Mouse (Mus musculus): ENCODE measurements at regions not wholly inside any gene's neighbourhood (a gene's known extent, or its start where the extent isn't known, plus 50 kb on each side); places are given as distances from the start of the nearest gene placed in this dataset.

GRCm38 (mm10) chr2:50813568-50814461, 335.1 kb downstream of the Rnd3 start:
- H3K4me2 ChIP-seq (replicated peaks; ENCODE audit: low read depth): no peak overlapping the region
- no peaks in the 10 kb centered on the region for H3K9me3 ChIP-seq (ENCODE audit: control insufficient read depth, low read length)
- H3K27me3 ChIP-seq (ENCODE audit: control insufficient read depth, insufficient read depth, low read length): no peaks in the 10 kb centered on the region
- DNase-seq (ENCODE audit: low spot score): no peak
- H3K9ac ChIP-seq (ENCODE audit: low read length): no peak overlapping the region
- H3K27ac ChIP-seq (replicated peaks): no peak overlapping the region; the same call in 1 of the 2 replicates
- no peaks in the 10 kb centered on the region for H3K4me1 ChIP-seq (replicated peaks; ENCODE audit: control insufficient read depth, insufficient read depth)
- H3K36me3 ChIP-seq (ENCODE audit: control insufficient read depth, insufficient read depth, low read length): no peaks in the 10 kb centered on the region
- ATAC-seq (ENCODE audit: low FRiP score, low TSS enrichment): no peak
- H3K4me3 ChIP-seq (ENCODE audit: low read depth, low read length): no peak overlapping the region
- 75% methylated on average over 9 of the region's 9 CpGs for WGBS
- TF ChIP-seq EP300 (optimal IDR thresholded peaks at IDR 0.05) (no peak), CTCF (IDR thresholded peaks at IDR 0.05; ENCODE audit: low read depth) (no peak)

- Histone ChIP-seq H3K27me3 (ENCODE audit: control insufficient read depth, insufficient read depth, low read length) (no peaks in the 10 kb centered on the region), H3K9ac (ENCODE audit: low read length) (no peak overlapping the region), H3K4me3 (ENCODE audit: low read depth, low read length) (no peak overlapping the region), H3K9me3 (ENCODE audit: control insufficient read depth, low read length) (no peaks in the 10 kb centered on the region), H3K4me1 (replicated peaks; ENCODE audit: control insufficient read depth, insufficient read depth) (no peaks in the 10 kb centered on the region), H3K36me3 (ENCODE audit: control insufficient read depth, insufficient read depth, low read length) (no peaks in the 10 kb centered on the region), H3K27ac (replicated peaks) (no peak overlapping the region), H3K4me2 (replicated peaks; ENCODE audit: low read depth) (no peak overlapping the region)
- TF ChIP-seq EP300 (optimal IDR thresholded peaks at IDR 0.05): no peak
- no peak for TF ChIP-seq CTCF (IDR thresholded peaks at IDR 0.05; ENCODE audit: low read depth)
- WGBS: 49% methylated on average over 4 of the region's 4 CpGs
- DNase-seq (ENCODE audit: low spot score): no peak
- ATAC-seq (ENCODE audit: low FRiP score, low TSS enrichment): no peak
Measured at GRCm38 (mm10) chr2:50812296-50812695, 336.6 kb downstream of the Rnd3 start.

DNA sequence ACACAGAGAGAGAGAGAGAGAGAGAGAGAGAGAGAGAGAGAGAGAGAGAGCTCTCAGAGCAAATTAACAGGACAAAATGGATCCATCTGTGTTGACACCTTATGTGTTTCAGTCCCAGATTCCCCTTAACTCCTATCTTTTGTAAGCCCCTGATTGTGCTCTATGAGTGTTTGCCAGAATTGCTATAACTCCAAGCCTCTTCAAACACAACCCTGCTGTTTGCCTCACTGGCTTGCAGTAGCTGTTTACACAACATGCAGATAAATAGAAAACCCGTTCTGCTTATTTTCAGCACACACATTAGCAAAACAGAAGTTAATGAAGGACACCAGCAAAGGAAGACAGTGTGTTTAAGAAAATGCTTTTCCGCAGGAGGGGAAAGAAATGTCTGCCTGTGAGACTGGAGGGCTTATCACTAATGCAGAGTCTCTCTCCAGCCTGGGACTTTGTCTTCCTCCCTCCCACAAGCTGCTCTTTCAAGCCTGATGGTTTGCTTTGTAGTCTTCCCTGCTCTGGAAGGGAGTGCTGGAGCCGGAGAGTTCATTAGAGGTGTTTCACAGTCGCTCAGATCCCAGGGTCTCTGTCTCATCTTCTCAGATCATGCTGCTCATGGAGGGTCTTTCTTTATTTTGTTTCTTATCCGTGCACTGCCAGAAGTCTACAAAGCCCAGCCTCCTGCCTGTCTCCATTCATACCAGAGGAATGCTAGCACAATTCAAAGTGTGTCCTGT, 338.4 kb downstream of the Rnd3 start:
- H3K27ac ChIP-seq (replicated peaks): no peak overlapping the region
- no peaks in the 10 kb centered on the region for H3K9me3 ChIP-seq (ENCODE audit: control insufficient read depth, low read length)
- DNase-seq (ENCODE audit: low spot score) (no peak), ATAC-seq (ENCODE audit: low FRiP score, low TSS enrichment) (no peak)
- no peaks in the 10 kb centered on the region for H3K36me3 ChIP-seq (ENCODE audit: control insufficient read depth, insufficient read depth, low read length)
- no peak overlapping the region for H3K9ac ChIP-seq (ENCODE audit: low read length)
- 28% methylated on average over 5 of the region's 5 CpGs for WGBS
- H3K27me3 ChIP-seq (ENCODE audit: control insufficient read depth, insufficient read depth, low read length): no peaks in the 10 kb centered on the region
- H3K4me2 ChIP-seq (replicated peaks; ENCODE audit: low read depth): no peak overlapping the region
- H3K4me3 ChIP-seq (ENCODE audit: low read depth, low read length): no peak overlapping the region
- H3K4me1 ChIP-seq (replicated peaks; ENCODE audit: control insufficient read depth, insufficient read depth): no peaks in the 10 kb centered on the region
- TF ChIP-seq EP300 (optimal IDR thresholded peaks at IDR 0.05) (no peak), CTCF (IDR thresholded peaks at IDR 0.05; ENCODE audit: low read depth) (no peak)

DNA sequence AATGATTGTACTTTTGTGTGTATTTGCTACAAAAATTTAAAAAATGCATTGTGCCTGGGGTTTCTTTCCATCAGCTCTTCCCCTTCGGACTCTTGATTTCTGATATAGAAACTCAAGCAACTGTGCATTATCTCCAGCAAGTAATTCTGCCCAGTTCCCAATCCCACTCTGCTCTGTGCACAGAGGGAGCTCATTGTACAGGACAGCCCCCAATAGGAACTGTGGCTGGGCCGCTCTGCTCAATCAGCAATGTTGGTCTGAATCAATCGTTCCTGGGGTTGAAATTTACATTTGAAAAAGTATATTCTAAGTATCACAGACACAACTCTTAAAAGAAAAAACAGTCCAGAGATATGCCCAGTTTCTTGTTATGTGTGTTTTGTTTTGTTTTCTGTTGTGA, 339.1 kb downstream of the Rnd3 start:
- H3K4me2 ChIP-seq (replicated peaks; ENCODE audit: low read depth): no peak overlapping the region
- no peaks in the 10 kb centered on the region for H3K36me3 ChIP-seq (ENCODE audit: control insufficient read depth, insufficient read depth, low read length)
- no peak overlapping the region for H3K27ac ChIP-seq (replicated peaks)
- ATAC-seq (ENCODE audit: low FRiP score, low TSS enrichment): no peak
- 72% methylated on average over 3 of the region's 3 CpGs for WGBS
- no peaks in the 10 kb centered on the region for H3K27me3 ChIP-seq (ENCODE audit: control insufficient read depth, insufficient read depth, low read length)
- H3K9ac ChIP-seq (ENCODE audit: low read length): no peak overlapping the region
- H3K9me3 ChIP-seq (ENCODE audit: control insufficient read depth, low read length): no peaks in the 10 kb centered on the region
- H3K4me1 ChIP-seq (replicated peaks; ENCODE audit: control insufficient read depth, insufficient read depth): no peaks in the 10 kb centered on the region
- H3K4me3 ChIP-seq (ENCODE audit: low read depth, low read length): no peak overlapping the region
- no peak for TF ChIP-seq CTCF (IDR thresholded peaks at IDR 0.05; ENCODE audit: low read depth)
- no peak for DNase-seq (ENCODE audit: low spot score)

- no peak overlapping the region for H3K9ac ChIP-seq (ENCODE audit: low read length)
- no peaks in the 10 kb centered on the region for H3K27me3 ChIP-seq (ENCODE audit: control insufficient read depth, insufficient read depth, low read length)
- H3K4me3 ChIP-seq (ENCODE audit: low read depth, low read length): no peak overlapping the region
- no peaks in the 10 kb centered on the region for H3K36me3 ChIP-seq (ENCODE audit: control insufficient read depth, insufficient read depth, low read length)
- no peak for DNase-seq (ENCODE audit: low spot score)
- H3K9me3 ChIP-seq (ENCODE audit: control insufficient read depth, low read length): no peaks in the 10 kb centered on the region
- no peak overlapping the region for H3K27ac ChIP-seq (replicated peaks)
- WGBS: 82% methylated on average over 6 of the region's 6 CpGs
- ATAC-seq (ENCODE audit: low FRiP score, low TSS enrichment): no peak
- no peaks in the 10 kb centered on the region for H3K4me1 ChIP-seq (replicated peaks; ENCODE audit: control insufficient read depth, insufficient read depth)
- H3K4me2 ChIP-seq (replicated peaks; ENCODE audit: low read depth): no peak overlapping the region
- TF ChIP-seq CTCF (IDR thresholded peaks at IDR 0.05; ENCODE audit: low read depth) (no peak), EP300 (optimal IDR thresholded peaks at IDR 0.05) (no peak)
Measured at GRCm38 (mm10) chr2:50807162-50807960, 341.6 kb downstream of the Rnd3 start.
